Mouse (Mus musculus) liver, embryonic 16.5 days (tissue): Measurements from ENCODE around the gene Inava. TPM values are rescaled to one million over a fixed set of nuclear protein-coding genes. Genes with fewer than 3 reads are reported as not detected.
A peak's percentile ranks its signal among the peaks of the same experiment; 100 is the strongest.

Experiments used
- ATAC-seq: fragments of 200-750 bp; cut with Nextera tagmentation; 2 replicates; pipeline ENCODE4 v1.8.0; 2017; ENCODE audit warnings: low read depth, mild to moderate bottlenecking, moderate number of reproducible peaks, moderate library complexity
- H3K27ac ChIP-seq: fragments of 300-500 bp; sonication (generic); 2 replicates; pipeline ENCODE4 v1.5.1; 2014; ENCODE audit warnings: mild to moderate bottlenecking, low read length
- H3K27me3 ChIP-seq: fragments of 300-500 bp; sonication (generic); 2 replicates; pipeline ENCODE4 v1.6.1; 2014; ENCODE audit warnings: low read depth, low read length, mixed read lengths; ENCODE audit not compliant: control insufficient read depth, insufficient read depth
- H3K36me3 ChIP-seq: fragments of 300-500 bp; sonication (generic); 2 replicates; pipeline ENCODE4 v1.6.1; 2014; ENCODE audit warnings: mild to moderate bottlenecking; ENCODE audit not compliant: control insufficient read depth, insufficient read depth
- H3K4me1 ChIP-seq: fragments of 300-500 bp; sonication (generic); 2 replicates; pipeline ENCODE4 v1.6.1; 2014; ENCODE audit warnings: low read depth, low read length, mixed read lengths; ENCODE audit not compliant: control insufficient read depth
- H3K4me2 ChIP-seq: fragments of 300-500 bp; sonication (generic); 2 replicates; pipeline ENCODE4 v1.6.1; 2014; ENCODE audit warnings: low read depth, low read length, mixed read lengths
- H3K4me3 ChIP-seq: fragments of 300-500 bp; sonication (generic); 2 replicates; pipeline ENCODE4 v1.5.1; 2014; ENCODE audit warnings: low read depth, mild to moderate bottlenecking, low read length
- H3K9ac ChIP-seq: fragments of 300-500 bp; sonication (generic); 2 replicates; pipeline ENCODE4 v1.6.1; 2014; ENCODE audit warnings: low read depth, low read length
- H3K9me3 ChIP-seq: fragments of 300-500 bp; sonication (generic); replicated peaks from 2 replicates; pipeline ENCODE4 v1.6.1; 2016; ENCODE audit warnings: low read length; ENCODE audit not compliant: control insufficient read depth
- WGBS: fragments of 180-500 bp; shearing (Covaris S2); extraction: QIAGEN DNeasy Blood & Tissue Kit; methylation state at CpG from one replicate; pipeline ENCODE4 v1.1.7; 2014; ENCODE audit not compliant: insufficient replicate concordance; 5-methylcytosine and 5-hydroxymethylcytosine counted together
- polyA plus RNA-seq: library from polyadenylated mRNA; unstranded; fragments of >200 nt; fragmentation: Nextera tagmentation; extraction: Ambion mirVana; gene quantifications from 2 replicates; pipeline ENCODE4 v1.2.1, GENCODE M21; 2015

Inava gene
- polyA plus RNA-seq, 1 experiment from 2014 or later: 0.44 TPM

- Histone ChIP-seq H3K4me1 (peaks cover 2% of the 10 kb centered on the region; the same call in 1 of the 2 replicates), H3K9ac (no peak overlapping the region), H3K9me3 (no peaks in the 10 kb centered on the region), H3K27me3 (peaks cover 23% of the 10 kb centered on the region), H3K36me3 (no peaks in the 10 kb centered on the region), H3K27ac (no peak overlapping the region), H3K4me3 (no peak overlapping the region), H3K4me2 (no peak overlapping the region)
- ATAC-seq: 0 out of 2 replicates have a peak, but pooled peaks have one; percentile 19
- 57% methylated on average over 4 of the region's 4 CpGs for WGBS
Measured at GRCm38 (mm10) chr1:136227870-136228269, 6.2 kb downstream of the Inava start.

GRCm38 (mm10) chr1:136226626-136227025 is 7.4 kb downstream of the Inava start:
- H3K36me3 ChIP-seq: no peaks in the 10 kb centered on the region
- WGBS: 73% methylated on average over 8 of the region's 8 CpGs
- peaks cover 2% of the 10 kb centered on the region; the same call in 1 of the 2 replicates for H3K4me1 ChIP-seq
- H3K27me3 ChIP-seq: peaks cover 11% of the 10 kb centered on the region
- H3K9ac ChIP-seq: no peak overlapping the region
- no peak overlapping the region for H3K4me2 ChIP-seq
- no peak overlapping the region for H3K4me3 ChIP-seq
- H3K27ac ChIP-seq: no peak overlapping the region
- no peak for ATAC-seq
- H3K9me3 ChIP-seq: no peaks in the 10 kb centered on the region

GRCm38 (mm10) chr1:136225846-136226245 is 8.2 kb downstream of the Inava start:
- Histone ChIP-seq H3K27me3 (peaks cover 3% of the 10 kb centered on the region; the same call in 1 of the 2 replicates), H3K27ac (no peak overlapping the region), H3K9ac (no peak overlapping the region), H3K9me3 (no peaks in the 10 kb centered on the region), H3K36me3 (no peaks in the 10 kb centered on the region), H3K4me2 (no peak overlapping the region), H3K4me3 (no peak overlapping the region), H3K4me1 (peaks cover 2% of the 10 kb centered on the region; the same call in 1 of the 2 replicates)
- 80% methylated on average over 8 of the region's 8 CpGs for WGBS
- no peak for ATAC-seq

- ATAC-seq: no peak
- H3K27me3 ChIP-seq: no peaks in the 10 kb centered on the region
- H3K4me2 ChIP-seq: no peak overlapping the region
- H3K27ac ChIP-seq: no peak overlapping the region
- no peak overlapping the region for H3K9ac ChIP-seq
- H3K4me3 ChIP-seq: no peak overlapping the region
- no peaks in the 10 kb centered on the region for H3K4me1 ChIP-seq
- 68% methylated on average over 10 of the region's 10 CpGs for WGBS
- H3K36me3 ChIP-seq: no peaks in the 10 kb centered on the region
- no peaks in the 10 kb centered on the region for H3K9me3 ChIP-seq
Measured at GRCm38 (mm10) chr1:136223758-136224342, 10.2 kb downstream of the Inava start.

GRCm38 (mm10) chr1:136222386-136222785 is 11.7 kb downstream of the Inava start:
- no peaks in the 10 kb centered on the region for H3K9me3 ChIP-seq
- H3K27me3 ChIP-seq: no peaks in the 10 kb centered on the region
- H3K4me1 ChIP-seq: no peaks in the 10 kb centered on the region
- WGBS: 61% methylated on average over 10 of the region's 10 CpGs
- no peaks in the 10 kb centered on the region for H3K36me3 ChIP-seq
- H3K4me2 ChIP-seq: no peak overlapping the region
- H3K27ac ChIP-seq: no peak overlapping the region
- ATAC-seq: no peak
- no peak overlapping the region for H3K4me3 ChIP-seq
- H3K9ac ChIP-seq: no peak overlapping the region

- H3K27ac ChIP-seq: no peak overlapping the region
- no peak overlapping the region for H3K4me3 ChIP-seq
- no peak for ATAC-seq
- no peaks in the 10 kb centered on the region for H3K36me3 ChIP-seq
- H3K4me2 ChIP-seq: no peak overlapping the region
- no peak overlapping the region for H3K9ac ChIP-seq
- H3K27me3 ChIP-seq: no peaks in the 10 kb centered on the region
- no peaks in the 10 kb centered on the region for H3K9me3 ChIP-seq
- whole genome bisulfite sequencing: 66% methylated on average over 10 of the region's 10 CpGs
- no peaks in the 10 kb centered on the region for H3K4me1 ChIP-seq
Measured at GRCm38 (mm10) chr1:136220037-136220871, 13.8 kb downstream of the Inava start.

- ATAC-seq: no peak
- Histone ChIP-seq H3K4me2 (no peak overlapping the region), H3K4me3 (no peak overlapping the region), H3K36me3 (no peaks in the 10 kb centered on the region), H3K9ac (no peak overlapping the region), H3K27me3 (peaks cover 2% of the 10 kb centered on the region; the same call in 1 of the 2 replicates), H3K27ac (no peak overlapping the region), H3K4me1 (no peaks in the 10 kb centered on the region), H3K9me3 (no peaks in the 10 kb centered on the region)
- 68% methylated on average over 15 of the region's 15 CpGs for WGBS
Measured at GRCm38 (mm10) chr1:136214304-136214703, 19.8 kb downstream of the Inava start.

GRCm38 (mm10) chr1:136212803-136213202 is 21.3 kb downstream of the Inava start, which contains the start of gene Mroh3:
Mroh3 (minus strand) TSS chr1:136212828.
- ATAC-seq: no peak
- H3K9me3 ChIP-seq: no peaks in the 10 kb centered on the region

GRCm38 (mm10) chr1:136190033-136190432 is 44.0 kb downstream of the Inava start:
- Histone ChIP-seq H3K27me3 (no peaks in the 10 kb centered on the region), H3K4me1 (peaks cover 3% of the 10 kb centered on the region; the same call in 1 of the 2 replicates), H3K27ac (no peak overlapping the region), H3K4me3 (no peak overlapping the region), H3K4me2 (no peak overlapping the region), H3K36me3 (no peaks in the 10 kb centered on the region), H3K9ac (no peak overlapping the region), H3K9me3 (no peaks in the 10 kb centered on the region)
- WGBS: 69% methylated on average over 5 of the region's 5 CpGs
- no peak for ATAC-seq

More at GRCm38 (mm10) chr1:136212803-136213202, 21.3 kb downstream of the Inava start, which contains the start of gene Mroh3:
- Histone ChIP-seq H3K36me3 (no peaks in the 10 kb centered on the region), H3K27me3 (peaks cover 2% of the 10 kb centered on the region; the same call in 1 of the 2 replicates), H3K4me1 (no peaks in the 10 kb centered on the region), H3K4me2 (no peak within 1 kb of the TSS), H3K27ac (no peak within 1 kb of the TSS), H3K9ac (no peak within 1 kb of the TSS), H3K4me3 (no peak within 1 kb of the TSS)
- 21% methylated on average over 3 of the region's 3 CpGs for WGBS
